Mouse (Mus musculus): ENCODE measurements at regions not wholly inside any gene's neighbourhood (a gene's known extent, or its start where the extent isn't known, plus 50 kb on each side); places are given as distances from the start of the nearest gene placed in this dataset.

- Histone ChIP-seq H3K27ac (replicated peaks) (no peak overlapping the region), H3K9ac (no peak overlapping the region), H3K36me3 (no peaks in the 10 kb centered on the region), H3K4me1 (peaks cover 6% of the 10 kb centered on the region; the same call in 1 of the 2 replicates), H3K9me3 (no peaks in the 10 kb centered on the region), H3K4me3 (no peak overlapping the region), H3K27me3 (replicated peaks) (no peaks in the 10 kb centered on the region), H3K4me2 (no peak overlapping the region)
- WGBS: 47% methylated on average over 5 of the region's 5 CpGs
- no peak for ATAC-seq (ENCODE audit: extremely low read depth, insufficient number of reproducible peaks, low FRiP score, low TSS enrichment)
Measured at GRCm38 (mm10) chr3:9884691-9885354, 203.1 kb upstream of the Gm9833 start.

- Histone ChIP-seq H3K4me2 (no peak overlapping the region), H3K9me3 (no peaks in the 10 kb centered on the region), H3K36me3 (no peaks in the 10 kb centered on the region), H3K27me3 (replicated peaks) (no peaks in the 10 kb centered on the region), H3K27ac (replicated peaks) (no peak overlapping the region), H3K9ac (no peak overlapping the region), H3K4me3 (no peak overlapping the region), H3K4me1 (peaks cover 6% of the 10 kb centered on the region; the same call in 1 of the 2 replicates)
- no peak for ATAC-seq (ENCODE audit: extremely low read depth, insufficient number of reproducible peaks, low FRiP score, low TSS enrichment)
- 63% methylated on average over 8 of the region's 8 CpGs for WGBS
Measured at GRCm38 (mm10) chr3:9885565-9885964, 202.3 kb upstream of the Gm9833 start.

- H3K27me3 ChIP-seq (replicated peaks): no peaks in the 10 kb centered on the region
- H3K4me2 ChIP-seq: no peak overlapping the region
- peaks cover 6% of the 10 kb centered on the region; the same call in 1 of the 2 replicates for H3K4me1 ChIP-seq
- no peak for ATAC-seq (ENCODE audit: extremely low read depth, insufficient number of reproducible peaks, low FRiP score, low TSS enrichment)
- no peaks in the 10 kb centered on the region for H3K36me3 ChIP-seq
- 80% methylated on average over 4 of the region's 4 CpGs for WGBS
- no peak overlapping the region for H3K4me3 ChIP-seq
- H3K27ac ChIP-seq (replicated peaks): no peak overlapping the region
- no peaks in the 10 kb centered on the region for H3K9me3 ChIP-seq
- no peak overlapping the region for H3K9ac ChIP-seq
Measured at GRCm38 (mm10) chr3:9886077-9886476, 201.8 kb upstream of the Gm9833 start.

GRCm38 (mm10) chr3:9886765-9887626, 200.9 kb upstream of the Gm9833 start:
- Histone ChIP-seq H3K27ac (replicated peaks) (no peak overlapping the region), H3K4me2 (no peak overlapping the region), H3K4me1 (peaks cover 6% of the 10 kb centered on the region; the same call in 1 of the 2 replicates), H3K9me3 (no peaks in the 10 kb centered on the region), H3K4me3 (no peak overlapping the region), H3K36me3 (no peaks in the 10 kb centered on the region), H3K27me3 (replicated peaks) (no peaks in the 10 kb centered on the region), H3K9ac (no peak overlapping the region)
- no peak for ATAC-seq (ENCODE audit: extremely low read depth, insufficient number of reproducible peaks, low FRiP score, low TSS enrichment)
- WGBS: 62% methylated on average over 10 of the region's 10 CpGs

- no peak overlapping the region for H3K9ac ChIP-seq
- no peaks in the 10 kb centered on the region for H3K36me3 ChIP-seq
- H3K9me3 ChIP-seq: no peaks in the 10 kb centered on the region
- no peaks in the 10 kb centered on the region for H3K27me3 ChIP-seq (replicated peaks)
- ATAC-seq (ENCODE audit: extremely low read depth, insufficient number of reproducible peaks, low FRiP score, low TSS enrichment): no peak
- 86% methylated on average over 2 of the region's 2 CpGs for WGBS
- H3K4me3 ChIP-seq: no peak overlapping the region
- H3K4me2 ChIP-seq: no peak overlapping the region
- peaks cover 6% of the 10 kb centered on the region; the same call in 1 of the 2 replicates for H3K4me1 ChIP-seq
- H3K27ac ChIP-seq (replicated peaks): no peak overlapping the region
Measured at GRCm38 (mm10) chr3:9887627-9887994, 200.3 kb upstream of the Gm9833 start.

- Histone ChIP-seq H3K9ac (no peak overlapping the region), H3K4me1 (peaks cover 6% of the 10 kb centered on the region; the same call in 1 of the 2 replicates), H3K27me3 (replicated peaks) (no peaks in the 10 kb centered on the region), H3K4me2 (no peak overlapping the region), H3K9me3 (no peaks in the 10 kb centered on the region), H3K4me3 (no peak overlapping the region), H3K27ac (replicated peaks) (no peak overlapping the region), H3K36me3 (no peaks in the 10 kb centered on the region)
- no peak for ATAC-seq (ENCODE audit: extremely low read depth, insufficient number of reproducible peaks, low FRiP score, low TSS enrichment)
- WGBS: 77% methylated on average over 5 of the region's 5 CpGs
Measured at GRCm38 (mm10) chr3:9888051-9888450, 199.9 kb upstream of the Gm9833 start.

- Histone ChIP-seq H3K27ac (replicated peaks) (no peak overlapping the region), H3K9ac (no peak overlapping the region), H3K27me3 (replicated peaks) (no peaks in the 10 kb centered on the region), H3K9me3 (no peaks in the 10 kb centered on the region), H3K4me3 (no peak overlapping the region), H3K4me1 (no peaks in the 10 kb centered on the region), H3K36me3 (no peaks in the 10 kb centered on the region), H3K4me2 (no peak overlapping the region)
- ATAC-seq (ENCODE audit: extremely low read depth, insufficient number of reproducible peaks, low FRiP score, low TSS enrichment): no peak
- WGBS: 77% methylated on average over 4 of the region's 4 CpGs
Measured at GRCm38 (mm10) chr3:9892884-9893494, 194.9 kb upstream of the Gm9833 start.

GRCm38 (mm10) chr3:9895396-9896135, 192.3 kb upstream of the Gm9833 start:
- Histone ChIP-seq H3K27ac (replicated peaks) (no peak overlapping the region), H3K4me1 (no peaks in the 10 kb centered on the region), H3K36me3 (no peaks in the 10 kb centered on the region), H3K4me2 (no peak overlapping the region), H3K4me3 (no peak overlapping the region), H3K9me3 (no peaks in the 10 kb centered on the region), H3K27me3 (replicated peaks) (no peaks in the 10 kb centered on the region), H3K9ac (no peak overlapping the region)
- ATAC-seq (ENCODE audit: extremely low read depth, insufficient number of reproducible peaks, low FRiP score, low TSS enrichment): no peak
- WGBS: 84% methylated on average over 11 of the region's 11 CpGs

- H3K4me2 ChIP-seq: no peak overlapping the region
- no peak for ATAC-seq (ENCODE audit: extremely low read depth, insufficient number of reproducible peaks, low FRiP score, low TSS enrichment)
- H3K4me1 ChIP-seq: no peaks in the 10 kb centered on the region
Measured at GRCm38 (mm10) chr3:9896303-9896702, 191.6 kb upstream of the Gm9833 start.

GRCm38 (mm10) chr3:9901663-9902062, 186.2 kb upstream of the Gm9833 start:
- Histone ChIP-seq H3K27me3 (replicated peaks) (no peaks in the 10 kb centered on the region), H3K36me3 (no peaks in the 10 kb centered on the region), H3K9me3 (no peaks in the 10 kb centered on the region), H3K4me3 (no peak overlapping the region), H3K4me1 (no peaks in the 10 kb centered on the region), H3K4me2 (no peak overlapping the region), H3K27ac (replicated peaks) (no peak overlapping the region), H3K9ac (no peak overlapping the region)
- 74% methylated on average over 5 of the region's 5 CpGs for WGBS
- no peak for ATAC-seq (ENCODE audit: extremely low read depth, insufficient number of reproducible peaks, low FRiP score, low TSS enrichment)

More at GRCm38 (mm10) chr3:9896303-9896702, 191.6 kb upstream of the Gm9833 start:
- Histone ChIP-seq H3K9ac (no peak overlapping the region), H3K4me3 (no peak overlapping the region), H3K9me3 (no peaks in the 10 kb centered on the region), H3K36me3 (no peaks in the 10 kb centered on the region), H3K27me3 (replicated peaks) (no peaks in the 10 kb centered on the region), H3K27ac (replicated peaks) (no peak overlapping the region)
- 76% methylated on average over 5 of the region's 5 CpGs for WGBS

GRCm38 (mm10) chr3:9913357-9913756, 174.6 kb upstream of the Gm9833 start:
- Histone ChIP-seq H3K4me3 (no peak overlapping the region), H3K9ac (no peak overlapping the region), H3K27me3 (replicated peaks) (no peaks in the 10 kb centered on the region), H3K4me2 (no peak overlapping the region), H3K4me1 (no peaks in the 10 kb centered on the region), H3K9me3 (no peaks in the 10 kb centered on the region), H3K27ac (replicated peaks) (no peak overlapping the region), H3K36me3 (no peaks in the 10 kb centered on the region)
- 72% methylated on average over 1 of the region's 1 CpGs for WGBS
- ATAC-seq (ENCODE audit: extremely low read depth, insufficient number of reproducible peaks, low FRiP score, low TSS enrichment): no peak

All from heart, embryonic 13.5 days (tissue).